Mouse (Mus musculus): ENCODE measurements around the gene Heph. TPM values are rescaled to one million over a fixed set of nuclear protein-coding genes. Genes with fewer than 3 reads are reported as not detected.
"Not testable (repeated sequence)": the region's sequence is repeated elsewhere in the genome, so short reads cannot be mapped to it uniquely, and the experiment has no call there.

Gene Heph
- polyA plus RNA-seq (2021): 0.17 TPM

GRCm38 (mm10) chrX:96455149-96455548, at the start of gene Heph:
TSS of gene Heph (plus strand) at chrX:96455359.
- no peak for TF ChIP-seq CTCF (IDR thresholded peaks at IDR 0.05)
- POLR2A ChIA-PET: no interaction called here

GRCm38 (mm10) chrX:96415351-96415750, 39.8 kb upstream of the Heph start:
- in situ Hi-C loops (cut with MboI; ENCODE audit: low pct_unique_long_range_greater_than_20kb); CTCF ChIA-PET; ATAC-seq; POLR2A ChIA-PET; DNase-seq (ENCODE audit: low read depth, low spot score): not testable (repeated sequence)
- H3K27me3 ChIP-seq: peaks cover 25% of the 10 kb centered on the region

More at GRCm38 (mm10) chrX:96455149-96455548, at the start of gene Heph:
- in situ Hi-C loops (cut with MboI; ENCODE audit: low pct_unique_long_range_greater_than_20kb): no loop called here
- CTCF ChIA-PET: no interaction called here
- ATAC-seq (no peak), DNase-seq (ENCODE audit: low read depth, low spot score) (no peak)
- H3K27me3 ChIP-seq: peaks cover 72% of the 10 kb centered on the region

- DNase-seq (ENCODE audit: low read depth, low spot score): no peak
- no peak for TF ChIP-seq CTCF (IDR thresholded peaks at IDR 0.05)
- ChIA-PET CTCF (no interaction called here), POLR2A (interaction anchor here (0.7 kb wide), 1 partner anchor 963 kb away, joined by 7 read pairs; no protein-coding TSS in a partner anchor)
- in situ Hi-C loops (cut with MboI; ENCODE audit: low pct_unique_long_range_greater_than_20kb): no loop called here
- ATAC-seq: no peak
- peaks cover 38% of the 10 kb centered on the region for H3K27me3 ChIP-seq
Observed at GRCm38 (mm10) chrX:96416970-96417369, 38.2 kb upstream of the Heph start.

GRCm38 (mm10) chrX:96417733-96418132, 37.4 kb upstream of the Heph start:
- DNase-seq (ENCODE audit: low read depth, low spot score) (no peak), ATAC-seq (no peak)
- POLR2A ChIA-PET: no interaction called here
- peaks cover 39% of the 10 kb centered on the region for H3K27me3 ChIP-seq
- CTCF ChIA-PET: no interaction called here
- no peak for TF ChIP-seq CTCF (IDR thresholded peaks at IDR 0.05)
- in situ Hi-C loops (cut with MboI; ENCODE audit: low pct_unique_long_range_greater_than_20kb): no loop called here

GRCm38 (mm10) chrX:96419383-96419782, 35.8 kb upstream of the Heph start:
- ChIA-PET POLR2A (no interaction called here), CTCF (no interaction called here)
- TF ChIP-seq CTCF (IDR thresholded peaks at IDR 0.05): no peak
- in situ Hi-C loops (cut with MboI; ENCODE audit: low pct_unique_long_range_greater_than_20kb): no loop called here
- DNase-seq (ENCODE audit: low read depth, low spot score) (no peak), ATAC-seq (no peak)
- H3K27me3 ChIP-seq: peaks cover 41% of the 10 kb centered on the region

GRCm38 (mm10) chrX:96456201-96456963, 1.2 kb downstream of the Heph start, which contains the start of gene Hsf3:
TSS of gene Hsf3 (minus strand) at chrX:96456294.
- DNase-seq (ENCODE audit: low read depth, low spot score) (no peak), ATAC-seq (no peak)
- in situ Hi-C loops (cut with MboI; ENCODE audit: low pct_unique_long_range_greater_than_20kb): no loop called here
- CTCF ChIA-PET: no interaction called here
- H3K27me3 ChIP-seq: peaks cover 68% of the 10 kb centered on the region
- POLR2A ChIA-PET: no interaction called here
- no peak for TF ChIP-seq CTCF (IDR thresholded peaks at IDR 0.05)

- TF ChIP-seq CTCF (IDR thresholded peaks at IDR 0.05): peak; percentile 20
- POLR2A ChIA-PET: no interaction called here
- in situ Hi-C loops (cut with MboI; ENCODE audit: low pct_unique_long_range_greater_than_20kb): no loop called here
- CTCF ChIA-PET: interaction anchor here (1.1 kb wide), 1 partner anchor 18 kb away, joined by 3 read pairs; no protein-coding TSS in a partner anchor
- no peak for ATAC-seq
- no peak for DNase-seq (ENCODE audit: low read depth, low spot score)
- H3K27me3 ChIP-seq: peaks cover 46% of the 10 kb centered on the region
Observed at GRCm38 (mm10) chrX:96501580-96501979, 46.4 kb downstream of the Heph start.

Other genes with a start within 250 kb of the Heph start
- gene Vsig4, start 161.9 kb upstream of the Heph start, polyA plus RNA-seq (2021): not detected
- gene Hsf3, start 935 bp downstream of the Heph start, polyA plus RNA-seq (2021): not detected